Mouse (Mus musculus): Measurements from ENCODE around the gene Tmem97. TPM values are rescaled to one million over a fixed set of nuclear protein-coding genes. Genes with fewer than 3 reads are reported as not detected.

Gene Tmem97
- 21.2 and 26.4 TPM in 2 replicates for polyA plus RNA-seq (2012; rRNA removed)

GRCm38 (mm10) chr11:78550168-78551058, at the start of gene Tmem97:
Tmem97 (minus strand) TSS chr11:78550777.

GRCm38 (mm10) chr11:78536080-78536689, 14.4 kb downstream of the Tmem97 start, which contains the start of the genes Tnfaip1 and Ift20:
Tnfaip1 (minus strand) TSS chr11:78536332.
Ift20 (plus strand) TSS chr11:78536361.

GRCm38 (mm10) chr11:78512025-78512957, 38.3 kb downstream of the Tmem97 start, which contains the start of the genes Tmem199 and Poldip2:
Tmem199 (minus strand) TSS chr11:78512172.
Poldip2 (plus strand) TSS chr11:78512193.

GRCm38 (mm10) chr11:78502909-78503650, 47.5 kb downstream of the Tmem97 start, which contains the start of gene Sebox:
Sebox (plus strand) TSS chr11:78503447.

GRCm38 (mm10) chr11:78499004-78499403, 51.6 kb downstream of the Tmem97 start, which contains the start of gene Vtn:
Vtn (plus strand) TSS chr11:78499091.

GRCm38 (mm10) chr11:78497544-78498522, 52.7 kb downstream of the Tmem97 start, which contains the start of gene Sarm1:
Sarm1 (minus strand) TSS chr11:78497754.

Other genes with a start within 250 kb of the Tmem97 start
- gene Spag5, start 249.2 kb downstream of the Tmem97 start, polyA plus RNA-seq (2012; rRNA removed) = 2.4 and 4.1 TPM in 2 replicates
- 5.7 and 6.7 TPM in 2 replicates for gene Aldoc, start 227.8 kb downstream of the Tmem97 start, polyA plus RNA-seq (2012; rRNA removed)
- 35.8 and 40.6 TPM in 2 replicates for gene Pigs, start 222.4 kb downstream of the Tmem97 start, polyA plus RNA-seq (2012; rRNA removed)
- 13.9 and 17.0 TPM in 2 replicates for gene Unc119, start 207.3 kb downstream of the Tmem97 start, polyA plus RNA-seq (2012; rRNA removed)
- 1.5 and 1.9 TPM in 2 replicates for gene Foxn1, start 164.2 kb downstream of the Tmem97 start, polyA plus RNA-seq (2012; rRNA removed)
- 0.03 TPM in 2 replicates for gene Slc13a2, start 128.6 kb downstream of the Tmem97 start, polyA plus RNA-seq (2012; rRNA removed)
- gene Slc46a1, start 85.1 kb downstream of the Tmem97 start, polyA plus RNA-seq (2012; rRNA removed) = 11.8 and 16.8 TPM in 2 replicates
- 0.52 and 0.53 TPM in 2 replicates for gene Sarm1, start 53.0 kb downstream of the Tmem97 start, polyA plus RNA-seq (2012; rRNA removed)
- 8.3 and 11.7 TPM in 2 replicates for gene Vtn, start 51.7 kb downstream of the Tmem97 start, polyA plus RNA-seq (2012; rRNA removed)
- 0.12 TPM in 1 of 2 replicates, not detected in the other for gene Sebox, start 47.3 kb downstream of the Tmem97 start, polyA plus RNA-seq (2012; rRNA removed)
- gene Tmem199, start 38.6 kb downstream of the Tmem97 start, polyA plus RNA-seq (2012; rRNA removed) = 2.5 and 3.6 TPM in 2 replicates
- gene Poldip2, start 38.6 kb downstream of the Tmem97 start, polyA plus RNA-seq (2012; rRNA removed) = 20.2 and 26.0 TPM in 2 replicates
- gene Tnfaip1, start 14.4 kb downstream of the Tmem97 start, polyA plus RNA-seq (2012; rRNA removed) = 13.3 and 15.2 TPM in 2 replicates
- 53.2 and 57.5 TPM in 2 replicates for gene Ift20, start 14.4 kb downstream of the Tmem97 start, polyA plus RNA-seq (2012; rRNA removed)
- 6.6 and 7.6 TPM in 2 replicates for gene Nlk, start 146.6 kb upstream of the Tmem97 start, polyA plus RNA-seq (2012; rRNA removed)
- gene Ccnq, start 201.0 kb upstream of the Tmem97 start, polyA plus RNA-seq (2012; rRNA removed) = 21.8 and 27.0 TPM in 2 replicates